17 mouse cellular contexts compared by ENCODE assay signal in the genomic region with DNA sequence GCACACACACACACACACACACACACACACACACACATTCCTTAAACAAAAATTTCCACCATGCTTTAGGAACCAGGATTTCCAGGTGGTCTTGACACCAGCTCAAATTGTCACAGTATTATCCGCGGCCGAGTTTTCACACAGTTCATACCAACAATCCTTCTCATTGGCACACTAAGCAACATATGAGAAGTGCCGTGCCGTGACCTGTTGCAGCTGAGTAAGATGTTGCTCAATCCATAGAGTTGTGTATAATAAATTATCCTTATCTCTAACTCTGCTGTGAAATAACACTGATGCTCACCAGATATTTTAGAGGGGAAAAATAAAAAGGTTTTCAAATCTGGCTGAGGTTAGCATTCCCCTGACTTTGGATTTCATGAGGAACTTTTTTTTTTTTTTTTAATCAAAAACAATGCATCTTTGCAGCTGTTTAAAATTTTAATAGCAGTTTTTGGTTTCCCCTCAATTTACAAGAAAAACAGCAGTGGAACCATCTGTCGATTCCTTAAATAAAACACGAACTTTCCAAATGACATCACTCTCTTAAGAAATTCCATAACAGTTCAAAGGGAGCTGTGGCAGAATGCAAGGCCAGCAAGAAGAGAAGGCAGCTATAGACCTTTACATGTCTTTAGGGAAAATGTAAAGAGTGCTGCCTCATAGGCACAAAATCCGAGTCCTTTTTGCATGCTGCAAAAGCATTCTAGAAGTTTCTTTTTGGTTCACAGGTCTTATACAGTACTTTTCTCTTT.
DNase-seq lines count a peak whose midpoint lies in the region; ATAC-seq and TF ChIP-seq lines count a peak whose summit lies in the region.
"Had no signal": no experiment of that assay in that cellular context is flagged by ENCODE, and none has a peak within 500 bp of the region (broad histone marks: within the 10 kb centered on the region; RNA-seq: fewer than 3 reads in every experiment).

No protein-coding gene starts in this region.

- H3K27me3 ChIP-seq in limb, embryonic 15.5 days: no peaks in the 10 kb centered on the region
- H3K27me3 ChIP-seq: heart, embryonic 15.5 days had no signal

- H3K27ac ChIP-seq in embryonic fibroblast, embryonic 13.5 days (ENCODE audit: insufficient read depth, low read length): peak overlapping the region; percentile 61; the same call in 1 of the 2 replicates
- H3K27ac ChIP-seq in limb, embryonic 15.5 days: peak overlapping the region; percentile 47; the same call in 1 of the 2 replicates
- H3K27ac ChIP-seq: heart, adult 2 months; heart, embryonic 15.5 days; hindbrain, embryonic 10.5 days; hindbrain, embryonic 14.5 days had no signal

- TF ChIP-seq POLR2A in embryonic fibroblast, embryonic 13.5 days (IDR thresholded peaks at IDR 0.05; ENCODE audit: low read depth, low read length): no peak

- no peak overlapping the region for H3K9ac ChIP-seq in limb, embryonic 15.5 days
- H3K9ac ChIP-seq: heart, embryonic 15.5 days; hindbrain, embryonic 14.5 days had no signal

- no peak overlapping the region for H3K4me2 ChIP-seq in limb, embryonic 15.5 days
- H3K4me2 ChIP-seq: heart, embryonic 11.5 days; heart, embryonic 15.5 days; hindbrain, embryonic 14.5 days had no signal

- no peak for TF ChIP-seq CTCF in embryonic fibroblast, embryonic 13.5 days (IDR thresholded peaks at IDR 0.05; ENCODE audit: borderline replicate concordance, insufficient read depth, low read length)

- no peak overlapping the region for H3K4me3 ChIP-seq in embryonic fibroblast, embryonic 13.5 days (ENCODE audit: insufficient read depth, low read length)
- H3K4me3 ChIP-seq in limb, embryonic 15.5 days: no peak overlapping the region
- H3K4me3 ChIP-seq: heart, adult 2 months; heart, embryonic 15.5 days; hindbrain, embryonic 10.5 days had no signal

- H3K36me3 ChIP-seq in limb, embryonic 15.5 days: no peaks in the 10 kb centered on the region
- H3K36me3 ChIP-seq: heart, embryonic 15.5 days had no signal

- peak; percentile 29; the same call in 1 of the 2 replicates for ATAC-seq in frontal cortex, adult (ENCODE audit: low TSS enrichment)
- ATAC-seq in limb, embryonic 15.5 days (ENCODE audit: insufficient number of reproducible peaks, low FRiP score, low TSS enrichment, low read depth): peak; percentile 52; the same call in 1 of the 2 replicates
- ATAC-seq in cerebellum, adult (ENCODE audit: insufficient number of reproducible peaks, low FRiP score, low TSS enrichment): no peak
- no peak for ATAC-seq in inflammation-experienced regulatory T-cells, adult 6 months
- ATAC-seq: forebrain, embryonic 14.5 days had no signal

- 26% methylated on average over 8 of the region's 8 CpGs for WGBS in limb, embryonic 15.5 days

- DNase-seq in frontal cortex, postnatal 14 days (ENCODE audit: low spot score in 2 of 2): no peak
- DNase-seq in brain, adult 2 months (ENCODE audit: low read depth, low spot score): peak; percentile 48
- DNase-seq in thymus, postnatal 10 days (ENCODE audit: low spot score in 2 of 2): no peak
- DNase-seq: cerebellum, adult 9-11 months; gastrocnemius, postnatal 14 days; heart, adult 2 months; heart, postnatal 14 days had no signal

- no peaks in the 10 kb centered on the region for H3K9me3 ChIP-seq in limb, embryonic 15.5 days
- H3K9me3 ChIP-seq: heart, embryonic 15.5 days; hindbrain, embryonic 10.5 days had no signal

- H3K4me1 ChIP-seq in embryonic fibroblast, embryonic 13.5 days (ENCODE audit: control insufficient read depth, insufficient read depth, low read length): peaks cover 2% of the 10 kb centered on the region; the same call in 1 of the 2 replicates
- H3K4me1 ChIP-seq in limb, embryonic 15.5 days: no peaks in the 10 kb centered on the region
- H3K4me1 ChIP-seq: heart, embryonic 15.5 days; hindbrain, embryonic 10.5 days had no signal

Comparison
In these comparisons a context has a peak if more than half of its experiments do, and no peak if none do; other contexts are left out.
1. ATAC-seq: peak in frontal cortex, adult (single experiment) and limb, embryonic 15.5 days (single experiment); none in cerebellum, adult (single experiment) and inflammation-experienced regulatory T-cells, adult 6 months (single experiment).